Mouse (Mus musculus) limb, embryonic 15.5 days (tissue): ENCODE measurements around the gene Xlr5a. TPM values are rescaled to one million over a fixed set of nuclear protein-coding genes. Genes with fewer than 3 reads are reported as not detected.
"Not testable (repeated sequence)": the region's sequence is repeated elsewhere in the genome, so short reads cannot be mapped to it uniquely, and the experiment has no call there.

Source experiments
- ATAC-seq: fragments of 200-750 bp; cut with Nextera tagmentation; 2 replicates; pipeline ENCODE4 v1.8.0; 2017; ENCODE audit warnings: low read depth, moderate TSS enrichment; ENCODE audit not compliant: insufficient number of reproducible peaks, low FRiP score, low TSS enrichment
- H3K27ac ChIP-seq: fragments of 300-500 bp; sonication (generic); 2 replicates; pipeline ENCODE4 v1.5.1; 2015; ENCODE audit warnings: moderate library complexity, mild to moderate bottlenecking, inconsistent platforms
- H3K27me3 ChIP-seq: fragments of 300-500 bp; sonication (generic); 2 replicates; pipeline ENCODE4 v1.6.1; 2015; ENCODE audit warnings: inconsistent platforms
- H3K36me3 ChIP-seq: fragments of 300-500 bp; sonication (generic); 2 replicates; pipeline ENCODE4 v1.6.1; 2015; ENCODE audit warnings: inconsistent platforms
- H3K4me1 ChIP-seq: fragments of 300-500 bp; sonication (generic); 2 replicates; pipeline ENCODE4 v1.6.1; 2015; ENCODE audit warnings: inconsistent platforms
- H3K4me2 ChIP-seq: fragments of 300-500 bp; sonication (generic); 2 replicates; pipeline ENCODE4 v1.6.1; 2015; ENCODE audit warnings: mild to moderate bottlenecking, inconsistent platforms
- H3K4me3 ChIP-seq: fragments of 300-500 bp; sonication (generic); 2 replicates; pipeline ENCODE4 v1.5.1; 2015; ENCODE audit warnings: mild to moderate bottlenecking, inconsistent platforms
- H3K9ac ChIP-seq: fragments of 300-500 bp; sonication (generic); 2 replicates; pipeline ENCODE4 v1.6.1; 2015; ENCODE audit warnings: inconsistent platforms
- H3K9me3 ChIP-seq: fragments of 300-500 bp; sonication (generic); 2 replicates; pipeline ENCODE4 v1.6.1; 2016; ENCODE audit warnings: inconsistent platforms
- WGBS: fragments of 180-500 bp; shearing (Covaris S2); methylation state at CpG from one replicate; pipeline ENCODE4 v1.1.7; 2015; 5-methylcytosine and 5-hydroxymethylcytosine counted together
- polyA plus RNA-seq: library from polyadenylated mRNA; unstranded; fragments of >200 nt; fragmentation: Nextera tagmentation; extraction: Ambion mirVana; gene quantifications from 2 replicates; pipeline ENCODE4 v1.2.1, GENCODE M21; 2015

Xlr5a gene
- polyA plus RNA-seq, 1 experiment from 2014 or later = not detected

DNA sequence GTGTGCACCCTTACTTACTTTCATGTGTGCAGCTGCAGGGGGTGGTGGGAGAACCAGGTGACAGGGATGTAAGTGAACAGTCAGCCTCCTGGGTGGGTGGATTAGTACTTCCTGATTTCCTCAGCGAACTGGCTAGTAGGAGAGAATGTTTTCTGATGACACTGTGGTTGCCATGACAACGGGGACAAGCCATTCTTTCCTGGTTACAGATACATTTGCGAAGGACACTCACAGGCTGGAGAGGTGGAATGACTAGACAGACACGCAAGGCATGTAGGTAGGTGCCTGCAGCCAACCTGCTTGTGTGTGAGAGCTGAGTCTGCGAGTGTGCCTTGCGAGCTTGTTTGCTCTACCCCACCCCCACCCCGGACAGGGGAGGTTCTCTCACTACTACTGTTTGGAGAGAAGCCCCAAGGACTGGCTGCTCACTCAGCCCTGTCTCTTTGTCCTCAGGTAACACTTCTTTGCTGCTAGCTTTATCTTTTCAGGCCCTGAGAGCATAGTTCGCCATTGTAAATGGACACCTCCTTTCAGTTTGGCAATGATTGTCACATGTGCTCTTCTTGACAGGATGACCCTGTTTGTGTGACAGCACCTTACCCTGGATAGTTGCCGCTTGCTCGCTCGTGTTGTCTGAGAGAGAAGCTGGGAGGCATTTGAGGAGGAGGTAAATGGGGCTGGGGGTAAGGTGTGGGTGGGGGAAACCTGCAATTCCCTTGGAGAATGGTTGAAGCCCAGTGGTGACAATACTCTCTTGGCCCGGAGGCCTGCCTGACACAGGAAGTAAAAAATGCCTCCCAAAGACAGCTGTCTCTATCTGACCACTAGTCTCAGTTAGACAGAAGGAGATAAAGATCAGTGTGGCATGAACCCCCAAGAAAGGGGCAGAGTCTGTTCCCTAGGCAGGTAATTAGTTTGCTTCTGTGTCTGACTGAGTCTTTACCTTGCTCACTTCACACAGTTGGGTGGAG lies 169.6 kb downstream of the Xlr5a start:
- not testable (repeated sequence) for H3K4me3 ChIP-seq, H3K36me3 ChIP-seq, H3K9me3 ChIP-seq, H3K4me1 ChIP-seq, H3K9ac ChIP-seq, H3K27me3 ChIP-seq, ATAC-seq, H3K27ac ChIP-seq, H3K4me2 ChIP-seq
- WGBS = no CpG with 5 or more reads among the region's 12 CpGs

DNA sequence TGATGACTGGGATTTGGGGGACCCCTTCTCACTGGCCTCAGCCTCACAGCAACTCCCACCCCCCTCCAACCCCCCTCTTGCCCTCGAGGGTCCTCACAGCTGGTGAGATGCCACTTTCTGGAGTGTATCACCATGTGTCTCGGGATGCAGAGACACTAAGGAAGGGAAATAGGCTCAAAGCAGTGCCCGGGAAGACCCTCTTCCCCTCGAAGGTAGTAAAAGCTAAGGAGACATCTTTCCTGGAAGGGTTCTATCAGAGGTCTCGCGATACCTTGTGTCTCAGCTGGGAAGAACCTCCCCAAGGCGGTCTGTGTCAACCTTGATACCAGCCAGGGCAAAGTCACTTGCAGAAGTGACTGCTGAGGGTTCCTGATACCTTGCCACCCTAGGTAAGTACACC lies 176.0 kb downstream of the Xlr5a start, which contains the start of gene Gm14685:
Gene Gm14685 (plus strand): TSS at position 301 of the 400 bp plus-strand sequence.
- H3K27me3 ChIP-seq, H3K27ac ChIP-seq, ATAC-seq, H3K4me1 ChIP-seq, H3K9me3 ChIP-seq, H3K36me3 ChIP-seq, H3K4me3 ChIP-seq, H3K4me2 ChIP-seq, H3K9ac ChIP-seq: not testable (repeated sequence)
- WGBS = no CpG with 5 or more reads among the region's 7 CpGs

DNA sequence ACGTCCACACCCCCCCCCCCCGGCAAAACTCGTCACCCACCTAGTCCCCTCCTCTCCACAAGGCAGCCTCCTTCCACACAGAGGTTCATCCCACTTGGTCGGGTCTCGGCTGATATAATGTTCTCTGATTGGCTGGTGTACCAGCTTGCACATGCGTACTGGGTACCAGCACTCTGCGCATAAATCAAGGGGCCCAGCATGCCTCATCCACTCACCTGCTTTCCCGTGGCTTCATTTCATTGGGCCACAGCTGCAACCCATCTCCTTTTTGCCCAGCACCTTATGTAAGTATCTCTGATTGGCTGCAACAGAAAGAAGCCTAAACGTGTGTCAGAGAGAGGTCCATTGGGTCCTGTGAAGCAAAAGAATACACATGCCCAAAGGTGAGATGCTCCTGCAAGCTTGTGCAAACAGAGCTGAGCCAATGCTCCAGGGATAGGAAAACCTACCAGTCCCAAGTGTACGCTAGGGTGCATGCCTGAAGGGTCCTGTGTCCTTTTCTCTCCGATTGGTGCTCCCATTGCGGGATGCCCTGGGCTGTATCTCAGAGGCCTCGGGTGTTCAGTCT lies 195.8 kb downstream of the Xlr5a start, which contains the start of gene Xlr3a:
Gene Xlr3a (minus strand): TSS at position 155 of the 568 bp plus-strand sequence.
- H3K9ac ChIP-seq, H3K4me1 ChIP-seq, H3K27me3 ChIP-seq, H3K4me2 ChIP-seq, H3K36me3 ChIP-seq, H3K27ac ChIP-seq, H3K9me3 ChIP-seq, ATAC-seq, H3K4me3 ChIP-seq: not testable (repeated sequence)
- WGBS = 62% methylated on average over 13 of the region's 13 CpGs

DNA sequence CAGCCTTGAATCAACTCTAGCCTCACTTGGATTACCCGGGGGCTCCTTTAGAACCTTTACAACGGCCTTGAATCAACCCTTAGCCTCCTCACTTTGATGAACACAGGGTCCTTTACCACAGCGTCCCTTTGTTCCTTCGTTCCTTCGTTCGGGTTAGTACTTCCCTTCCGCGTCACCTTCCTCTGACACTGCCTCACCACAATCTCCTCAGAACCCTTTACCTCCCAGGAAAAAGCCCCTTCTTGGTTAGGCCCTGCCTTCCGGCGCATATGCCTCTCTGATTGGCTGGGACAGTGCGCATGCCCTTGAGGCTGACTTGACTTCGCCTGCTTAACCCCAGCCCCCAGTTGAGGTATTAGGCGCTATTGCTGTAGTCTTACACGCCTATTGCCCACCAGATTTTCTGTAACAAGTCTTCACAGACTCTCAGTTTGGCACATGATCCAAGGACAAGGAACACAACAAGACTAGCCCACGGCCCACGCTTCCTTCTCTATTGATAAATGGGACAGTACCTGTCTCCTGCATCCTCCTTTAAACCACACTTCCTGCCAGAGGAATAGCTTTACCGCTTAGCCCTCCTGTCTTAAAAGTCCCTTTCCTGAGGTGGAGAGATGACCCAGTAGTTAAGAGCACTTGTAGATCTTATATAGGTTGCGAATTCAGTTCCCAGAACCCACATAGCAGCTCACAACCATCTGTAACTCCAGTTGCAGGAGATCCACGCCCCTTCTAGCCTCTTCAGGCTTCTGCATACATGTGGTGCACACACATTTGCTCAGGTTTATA lies 210.3 kb downstream of the Xlr5a start, which contains the start of gene Xlr4a:
Gene Xlr4a (minus strand): TSS at position 212 of the 789 bp plus-strand sequence.
- not testable (repeated sequence) for H3K4me1 ChIP-seq, H3K27me3 ChIP-seq, ATAC-seq, H3K9me3 ChIP-seq, H3K9ac ChIP-seq, H3K27ac ChIP-seq, H3K4me2 ChIP-seq, H3K4me3 ChIP-seq, H3K36me3 ChIP-seq
- WGBS = 84% methylated on average over 19 of the region's 19 CpGs

DNA sequence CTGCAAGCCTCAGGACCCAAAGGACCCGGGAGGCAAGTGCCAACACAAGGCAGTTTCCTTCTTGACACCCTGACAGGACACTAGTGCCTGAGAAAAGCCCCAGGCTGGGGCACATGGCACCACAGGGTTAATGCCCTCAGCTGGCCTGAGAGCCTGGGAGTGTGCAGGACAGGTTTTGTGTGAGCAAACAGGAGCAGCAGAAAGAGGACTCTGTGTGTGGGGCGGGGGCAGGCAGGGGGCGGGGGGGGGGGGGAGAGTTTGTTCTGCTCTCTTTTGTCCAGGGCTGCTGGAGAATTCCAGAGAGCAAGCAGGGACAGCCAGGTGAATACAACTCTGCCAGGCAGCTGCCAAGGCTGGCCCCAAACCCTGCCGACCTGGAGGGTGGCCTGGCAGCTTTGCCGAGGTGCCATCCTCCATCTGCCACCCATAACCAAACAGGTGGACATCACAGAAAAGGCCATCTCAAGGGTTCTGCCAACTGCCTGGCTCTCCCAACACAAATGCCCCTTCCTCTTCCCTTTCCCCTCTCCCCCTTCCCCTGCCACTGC lies 225.9 kb downstream of the Xlr5a start:
- H3K27ac ChIP-seq, H3K36me3 ChIP-seq, H3K9ac ChIP-seq, H3K4me2 ChIP-seq, H3K4me3 ChIP-seq, H3K9me3 ChIP-seq, ATAC-seq: not testable (repeated sequence)
- 40% methylated on average over 1 of the region's 5 CpGs for WGBS
- Histone ChIP-seq H3K27me3 (peaks cover 13% of the 10 kb centered on the region; the same call in 1 of the 2 replicates), H3K4me1 (peaks cover 10% of the 10 kb centered on the region; the same call in 1 of the 2 replicates)

DNA sequence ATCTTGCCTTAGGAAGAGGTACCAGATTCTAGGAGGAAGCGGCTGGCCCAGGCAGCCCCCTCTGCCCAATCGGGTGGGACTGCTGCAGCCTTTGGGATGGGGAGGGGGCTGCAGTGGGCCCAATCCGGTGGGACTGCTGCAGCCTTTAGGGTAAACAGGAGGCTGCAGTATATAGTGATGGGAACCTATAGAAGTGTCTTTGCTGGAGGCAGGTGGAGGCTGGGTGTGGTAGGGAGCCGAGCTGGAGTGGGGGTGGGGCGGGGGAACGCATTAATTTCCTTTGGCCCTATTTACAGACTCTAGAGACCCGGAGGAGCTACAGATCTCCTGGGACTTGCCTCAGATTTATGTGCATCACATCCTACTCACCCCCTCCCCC lies 228.4 kb downstream of the Xlr5a start, which contains the start of gene Pnma3:
Gene Pnma3 (plus strand): TSS at position 373 of the 379 bp plus-strand sequence.
- peaks cover 10% of the 10 kb centered on the region; the same call in 1 of the 2 replicates for H3K4me1 ChIP-seq
- peak within 1 kb of the TSS; percentile 10; the same call in 1 of the 2 replicates for H3K4me3 ChIP-seq
- no peaks in the 10 kb centered on the region for H3K9me3 ChIP-seq
- no peaks in the 10 kb centered on the region for H3K36me3 ChIP-seq
- peak within 1 kb of the TSS; percentile 38 for H3K4me2 ChIP-seq
- no peak for ATAC-seq
- 33% methylated on average over 7 of the region's 7 CpGs for WGBS
- H3K27me3 ChIP-seq = peaks cover 13% of the 10 kb centered on the region; the same call in 1 of the 2 replicates
- no peak within 1 kb of the TSS for H3K27ac ChIP-seq
- H3K9ac ChIP-seq = no peak within 1 kb of the TSS

DNA sequence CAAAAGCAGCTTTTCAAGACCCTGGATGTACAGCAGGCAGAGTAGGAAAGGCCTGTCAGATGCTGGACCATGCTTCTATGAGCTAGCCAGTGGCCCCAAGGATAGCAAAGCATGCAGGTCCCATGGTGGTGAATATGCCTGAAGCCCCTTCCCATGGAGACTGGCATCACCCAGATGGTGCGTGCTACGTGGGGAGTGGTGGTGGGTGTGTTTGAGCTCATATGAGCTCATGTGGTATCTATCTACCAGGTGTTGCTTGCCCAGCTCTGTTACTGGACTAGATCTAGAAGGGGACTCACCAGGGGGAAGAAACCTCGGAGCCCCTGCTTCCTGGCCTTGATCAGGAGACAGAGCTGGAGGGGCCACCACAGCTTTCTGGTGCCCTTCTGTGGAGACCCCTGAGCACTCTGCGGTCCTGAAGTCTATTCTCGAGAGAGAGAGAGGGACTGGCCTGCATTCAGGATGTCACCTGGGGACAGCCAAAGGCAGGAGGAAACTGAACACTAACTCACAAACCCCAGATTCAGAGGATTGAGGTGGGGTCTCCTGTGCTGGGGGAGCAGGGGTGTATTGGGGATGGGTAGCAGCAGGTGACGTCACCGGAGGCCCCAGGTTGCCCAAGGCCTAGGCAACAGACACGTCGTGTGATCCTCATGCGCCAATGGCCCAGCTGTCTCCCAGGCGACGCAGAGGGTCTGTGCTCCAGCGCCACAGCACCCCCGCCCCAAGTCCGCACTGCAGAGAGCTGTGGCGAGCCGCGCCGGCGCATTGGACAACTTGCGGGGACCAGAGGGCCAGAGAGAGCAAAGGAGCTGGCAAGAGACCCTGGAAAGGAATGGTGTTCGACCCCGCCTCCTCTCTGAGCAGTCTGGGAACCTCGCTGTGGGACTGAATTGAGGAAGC lies 229.0 kb downstream of the Xlr5a start:
- Histone ChIP-seq H3K4me3 (peak overlapping the region; percentile 10; the same call in 1 of the 2 replicates), H3K4me2 (peak overlapping the region; percentile 38), H3K27ac (no peak overlapping the region), H3K27me3 (peaks cover 13% of the 10 kb centered on the region; the same call in 1 of the 2 replicates), H3K9ac (no peak overlapping the region), H3K9me3 (no peaks in the 10 kb centered on the region), H3K36me3 (no peaks in the 10 kb centered on the region), H3K4me1 (peaks cover 10% of the 10 kb centered on the region; the same call in 1 of the 2 replicates)
- WGBS = 38% methylated on average over 24 of the region's 24 CpGs
- ATAC-seq = no peak

DNA sequence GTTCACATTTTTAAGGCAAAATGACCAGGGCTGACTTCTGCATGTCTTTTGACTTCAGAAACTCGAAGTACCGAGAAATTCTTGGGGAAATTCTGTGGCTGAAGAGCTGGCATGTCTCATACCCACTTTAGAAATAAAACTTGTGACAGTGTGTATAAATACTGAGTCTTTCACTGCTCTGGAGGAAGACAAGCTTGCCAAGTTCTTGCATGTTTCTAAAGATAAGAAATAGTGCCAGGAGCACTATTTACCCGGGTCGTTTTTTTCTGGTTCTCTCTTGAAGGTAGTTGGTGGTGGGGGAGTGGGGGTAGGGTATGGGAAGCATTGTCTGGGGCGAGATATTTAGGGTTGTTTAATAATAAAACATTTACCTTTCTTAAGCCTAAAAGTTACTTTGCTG lies 230.5 kb downstream of the Xlr5a start:
- Histone ChIP-seq H3K4me3 (no peak overlapping the region), H3K36me3 (no peaks in the 10 kb centered on the region), H3K4me2 (no peak overlapping the region), H3K27me3 (peaks cover 11% of the 10 kb centered on the region; the same call in 1 of the 2 replicates), H3K27ac (no peak overlapping the region), H3K9ac (no peak overlapping the region), H3K9me3 (no peaks in the 10 kb centered on the region), H3K4me1 (peaks cover 10% of the 10 kb centered on the region; the same call in 1 of the 2 replicates)
- WGBS = 42% methylated on average over 5 of the region's 5 CpGs
- ATAC-seq = no peak

DNA sequence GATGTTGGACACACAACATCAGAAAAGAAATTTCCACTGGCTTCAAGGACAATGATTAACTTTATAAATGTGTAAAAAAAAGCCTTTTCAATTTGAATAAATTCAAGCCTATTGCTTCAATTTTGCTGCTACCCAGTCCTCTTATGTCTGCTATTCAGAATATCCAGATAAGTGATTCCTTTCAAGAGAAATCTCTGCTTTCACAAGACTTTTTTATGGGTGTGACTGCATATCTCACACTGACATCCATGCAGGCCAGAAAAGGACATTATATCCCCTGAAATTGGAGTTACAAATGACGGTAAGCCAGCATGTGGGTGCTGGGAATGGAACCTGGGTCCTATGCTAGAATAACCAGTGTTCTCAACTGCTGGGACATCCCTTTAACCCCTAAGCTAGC lies 231.2 kb downstream of the Xlr5a start:
- Histone ChIP-seq H3K27me3 (peaks cover 11% of the 10 kb centered on the region; the same call in 1 of the 2 replicates), H3K4me2 (no peak overlapping the region)

More for the DNA sequence above, 231.2 kb downstream of the Xlr5a start:
- Histone ChIP-seq H3K9me3 (no peaks in the 10 kb centered on the region), H3K36me3 (no peaks in the 10 kb centered on the region), H3K4me3 (no peak overlapping the region), H3K27ac (no peak overlapping the region), H3K4me1 (peaks cover 10% of the 10 kb centered on the region; the same call in 1 of the 2 replicates), H3K9ac (no peak overlapping the region)
- WGBS = 82% methylated on average over 1 of the region's 1 CpGs
- no peak for ATAC-seq
